Mouse (Mus musculus) stomach, postnatal 0 days (tissue): ENCODE results near the gene Ncln.

ENCODE experiments used
- CTCF ChIP-seq: IDR thresholded peaks from 2 replicates; pipeline ENCODE4 v1.5.1; 2016; ENCODE audit warnings: antibody characterized with exemption, low read depth, mild to moderate bottlenecking, moderate library complexity
- EP300 ChIP-seq: optimal IDR thresholded peaks from 2 replicates; pipeline ENCODE3; 2016; ENCODE audit warnings: antibody characterized with exemption

GRCm38 (mm10) chr10:81473003-81473451 lies 23.2 kb downstream of the Ncln start:
- TF ChIP-seq CTCF (no peak), EP300 (no peak)
